Mouse (Mus musculus): Measurements from ENCODE around the gene Eef1a1. TPM values are rescaled to one million over a fixed set of nuclear protein-coding genes. Genes with fewer than 3 reads are reported as not detected.
"Not testable (repeated sequence)": the region's sequence is repeated elsewhere in the genome, so short reads cannot be mapped to it uniquely, and the experiment has no call there.

The Eef1a1 gene
- polyA plus RNA-seq, 1 experiment, result 17,695 TPM

DNA sequence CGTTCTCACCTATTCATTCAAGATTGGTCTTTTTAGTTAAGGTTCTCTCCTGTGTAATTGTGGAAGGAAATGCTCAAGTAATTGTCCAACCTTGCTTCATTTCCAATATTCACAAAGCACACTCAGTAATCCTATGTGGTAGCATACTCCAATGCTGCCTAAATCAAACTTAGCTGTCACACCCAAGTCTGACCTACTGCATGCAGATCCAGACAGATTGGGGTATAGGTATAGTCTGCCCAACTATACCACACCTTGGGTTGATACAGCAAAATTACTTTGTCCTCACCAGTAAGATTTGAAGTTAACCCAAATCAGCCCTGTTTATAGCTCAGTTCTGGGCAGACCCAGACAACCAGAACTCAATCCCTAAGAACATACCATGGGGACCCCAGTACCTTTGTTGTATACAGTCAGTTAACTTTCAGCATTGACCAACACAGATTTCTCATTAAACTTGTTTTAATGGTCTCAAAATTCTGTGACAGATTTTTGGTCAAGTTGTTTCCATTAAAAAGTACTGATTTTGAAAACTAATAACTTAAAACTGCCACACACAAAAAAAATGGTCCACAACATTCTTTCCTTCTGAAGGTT lies 10.8 kb downstream of the Eef1a1 start:
- peak; percentile 42 for TF ChIP-seq POLR2A (IDR thresholded peaks at IDR 0.05; ENCODE audit: low read depth, low read length)
- H3K4me3 ChIP-seq (ENCODE audit: insufficient read depth, low read length), result peak overlapping the region; percentile 41
- not testable (repeated sequence) for H3K27ac ChIP-seq (ENCODE audit: insufficient read depth, low read length); H3K4me1 ChIP-seq (ENCODE audit: control insufficient read depth, insufficient read depth, low read length)

- Histone ChIP-seq H3K27ac (ENCODE audit: insufficient read depth, low read length) (0 out of 2 replicates have a peak overlapping the region, but pooled peaks have one; percentile 7), H3K4me3 (ENCODE audit: insufficient read depth, low read length) (no peak overlapping the region), H3K4me1 (ENCODE audit: control insufficient read depth, insufficient read depth, low read length) (no peaks in the 10 kb centered on the region)
- TF ChIP-seq CTCF (IDR thresholded peaks at IDR 0.05; ENCODE audit: borderline replicate concordance, insufficient read depth, low read length) (no peak), POLR2A (IDR thresholded peaks at IDR 0.05; ENCODE audit: low read depth, low read length) (0 out of 2 replicates have a peak, but pooled peaks have one; percentile 43)
These were observed 11.9 kb downstream of the Eef1a1 start for GRCm38 (mm10) chr9:78477021-78477551.

DNA sequence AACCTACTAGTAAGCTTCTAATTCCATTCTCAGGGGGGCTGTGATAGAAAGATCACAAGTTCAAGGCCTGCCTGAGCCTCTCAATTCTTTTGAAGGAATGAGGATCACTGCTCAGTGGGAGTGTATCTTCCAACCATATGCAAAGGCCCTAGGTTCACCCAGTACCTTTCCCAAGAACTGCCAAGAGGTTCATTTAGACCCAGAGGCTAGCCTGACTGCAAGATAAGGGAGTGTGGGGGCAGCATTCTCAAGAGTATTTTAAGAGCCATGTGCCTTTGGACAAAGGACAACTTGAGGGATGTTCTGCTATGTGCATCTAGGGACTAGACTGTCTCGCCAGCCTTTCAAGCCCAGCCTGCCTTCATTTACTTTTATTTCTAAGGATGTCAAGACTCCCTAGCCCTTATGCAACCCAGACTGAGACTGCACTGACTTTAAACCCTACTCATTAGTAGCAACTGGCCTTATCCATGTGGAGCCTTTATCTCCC lies 12.4 kb downstream of the Eef1a1 start:
- H3K27ac ChIP-seq (ENCODE audit: insufficient read depth, low read length), result 0 out of 2 replicates have a peak overlapping the region, but pooled peaks have one; percentile 14
- no peaks in the 10 kb centered on the region for H3K4me1 ChIP-seq (ENCODE audit: control insufficient read depth, insufficient read depth, low read length)
- no peak overlapping the region for H3K4me3 ChIP-seq (ENCODE audit: insufficient read depth, low read length)
- TF ChIP-seq CTCF (IDR thresholded peaks at IDR 0.05; ENCODE audit: borderline replicate concordance, insufficient read depth, low read length) (no peak), POLR2A (IDR thresholded peaks at IDR 0.05; ENCODE audit: low read depth, low read length) (peak; percentile 74)

DNA sequence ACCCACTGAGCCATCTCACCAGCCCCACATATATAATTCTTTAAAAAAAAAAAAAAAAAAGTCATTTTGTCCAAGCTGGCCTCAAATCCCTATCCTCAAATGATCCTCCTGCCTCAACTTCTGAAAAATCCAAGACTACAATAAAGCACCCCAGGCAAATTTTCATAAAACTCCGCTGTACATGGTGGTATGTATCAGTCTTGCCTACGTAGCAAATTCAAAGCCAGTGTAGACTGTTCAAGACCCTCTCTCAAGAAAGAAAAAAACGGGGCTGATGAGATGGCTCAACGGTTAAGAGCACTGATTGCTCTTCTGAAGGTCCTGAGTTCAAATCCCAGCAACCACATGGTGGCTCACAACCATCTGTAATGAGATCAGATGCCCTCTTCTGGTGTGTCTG lies 13.1 kb downstream of the Eef1a1 start:
- H3K27ac ChIP-seq (ENCODE audit: insufficient read depth, low read length), result no peak overlapping the region
- H3K4me3 ChIP-seq (ENCODE audit: insufficient read depth, low read length), result no peak overlapping the region

DNA sequence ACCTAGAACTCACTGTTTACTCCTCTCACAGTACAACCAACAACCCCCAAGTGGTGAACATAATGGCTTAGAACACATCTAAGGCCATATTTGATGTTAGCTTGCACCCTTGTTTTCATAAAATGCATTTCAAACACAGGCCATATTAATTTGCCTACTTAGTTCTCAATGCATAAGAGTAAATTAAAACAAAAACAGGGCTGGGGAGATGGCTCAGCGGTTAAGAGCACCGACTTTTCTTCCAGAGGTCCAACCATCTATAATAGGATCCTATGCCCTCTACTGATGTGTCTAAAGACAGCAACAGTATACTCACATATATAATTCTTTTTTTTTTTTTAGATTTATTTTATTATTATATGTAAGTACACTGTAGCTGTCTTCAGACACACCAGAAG lies 13.6 kb downstream of the Eef1a1 start:
- Histone ChIP-seq H3K27ac (ENCODE audit: insufficient read depth, low read length) (no peak overlapping the region), H3K4me1 (ENCODE audit: control insufficient read depth, insufficient read depth, low read length) (no peaks in the 10 kb centered on the region), H3K4me3 (ENCODE audit: insufficient read depth, low read length) (no peak overlapping the region)
- TF ChIP-seq CTCF (IDR thresholded peaks at IDR 0.05; ENCODE audit: borderline replicate concordance, insufficient read depth, low read length) (no peak), POLR2A (IDR thresholded peaks at IDR 0.05; ENCODE audit: low read depth, low read length) (no peak; the same call in 1 of the 2 replicates)

More for the DNA sequence above, 13.1 kb downstream of the Eef1a1 start:
- TF ChIP-seq POLR2A (IDR thresholded peaks at IDR 0.05; ENCODE audit: low read depth, low read length) (no peak), CTCF (IDR thresholded peaks at IDR 0.05; ENCODE audit: borderline replicate concordance, insufficient read depth, low read length) (no peak)
- H3K4me1 ChIP-seq (ENCODE audit: control insufficient read depth, insufficient read depth, low read length), result no peaks in the 10 kb centered on the region

- H3K27ac ChIP-seq (ENCODE audit: insufficient read depth, low read length), result no peak overlapping the region
- no peaks in the 10 kb centered on the region for H3K4me1 ChIP-seq (ENCODE audit: control insufficient read depth, insufficient read depth, low read length)
- TF ChIP-seq POLR2A (IDR thresholded peaks at IDR 0.05; ENCODE audit: low read depth, low read length), result no peak
- TF ChIP-seq CTCF (IDR thresholded peaks at IDR 0.05; ENCODE audit: borderline replicate concordance, insufficient read depth, low read length), result no peak
- no peak overlapping the region for H3K4me3 ChIP-seq (ENCODE audit: insufficient read depth, low read length)
These were observed 14.1 kb downstream of the Eef1a1 start for GRCm38 (mm10) chr9:78474771-78475382.

DNA sequence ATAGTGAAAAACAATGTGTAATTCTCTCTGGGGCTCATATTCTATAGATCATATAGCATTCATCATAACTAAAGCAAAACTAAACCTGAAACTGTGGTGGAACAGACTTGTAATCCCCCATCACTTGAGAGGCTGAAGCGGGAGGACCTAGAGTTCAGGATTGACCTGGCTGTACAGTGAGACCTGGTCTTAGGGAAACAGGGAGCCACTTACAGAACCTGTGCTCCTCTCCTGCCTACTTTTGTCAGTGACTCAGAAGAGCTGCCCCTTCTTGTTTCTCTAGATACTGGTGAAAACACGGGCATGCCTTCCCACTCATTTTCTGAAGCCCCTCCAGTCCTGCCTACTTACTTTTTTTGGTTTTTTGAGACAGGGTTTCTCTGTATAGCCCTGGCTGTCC lies 14.7 kb downstream of the Eef1a1 start:
- TF ChIP-seq POLR2A (IDR thresholded peaks at IDR 0.05; ENCODE audit: low read depth, low read length), result peak; percentile 24; the same call in 1 of the 2 replicates
- no peak for TF ChIP-seq CTCF (IDR thresholded peaks at IDR 0.05; ENCODE audit: borderline replicate concordance, insufficient read depth, low read length)
- no peak overlapping the region for H3K27ac ChIP-seq (ENCODE audit: insufficient read depth, low read length)

DNA sequence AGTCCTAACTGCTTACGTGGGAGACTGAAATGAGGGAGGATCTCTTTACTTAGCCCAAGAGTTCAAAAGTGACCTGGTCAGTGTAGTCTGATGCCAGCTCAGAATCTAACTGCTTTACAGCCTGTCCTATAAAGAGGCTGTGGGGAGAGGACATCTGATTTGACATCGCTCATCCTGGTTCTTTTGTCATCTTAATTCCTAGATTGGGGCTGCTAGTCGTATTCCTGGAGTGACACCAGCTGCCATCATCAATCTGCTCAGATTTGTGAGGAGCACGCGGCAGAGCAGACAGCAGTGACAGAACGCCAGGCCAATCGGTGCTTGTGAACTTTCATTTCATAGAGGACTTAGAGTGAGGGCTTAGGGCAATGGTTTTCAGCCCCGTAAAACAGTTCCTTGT lies 15.4 kb downstream of the Eef1a1 start:
- TF ChIP-seq POLR2A (IDR thresholded peaks at IDR 0.05; ENCODE audit: low read depth, low read length) (no peak), CTCF (IDR thresholded peaks at IDR 0.05; ENCODE audit: borderline replicate concordance, insufficient read depth, low read length) (no peak)
- H3K27ac ChIP-seq (ENCODE audit: insufficient read depth, low read length), result no peak overlapping the region
- H3K4me1 ChIP-seq (ENCODE audit: control insufficient read depth, insufficient read depth, low read length), result no peaks in the 10 kb centered on the region
- no peak overlapping the region for H3K4me3 ChIP-seq (ENCODE audit: insufficient read depth, low read length)

More for the DNA sequence above, 14.7 kb downstream of the Eef1a1 start:
- H3K4me1 ChIP-seq (ENCODE audit: control insufficient read depth, insufficient read depth, low read length), result no peaks in the 10 kb centered on the region
- no peak overlapping the region for H3K4me3 ChIP-seq (ENCODE audit: insufficient read depth, low read length)

GRCm38 (mm10) chr9:78465725-78466124 lies 23.2 kb downstream of the Eef1a1 start:
- Histone ChIP-seq H3K4me1 (ENCODE audit: control insufficient read depth, insufficient read depth, low read length) (no peaks in the 10 kb centered on the region), H3K27ac (ENCODE audit: insufficient read depth, low read length) (no peak overlapping the region), H3K4me3 (ENCODE audit: insufficient read depth, low read length) (no peak overlapping the region)
- TF ChIP-seq POLR2A (IDR thresholded peaks at IDR 0.05; ENCODE audit: low read depth, low read length) (no peak), CTCF (IDR thresholded peaks at IDR 0.05; ENCODE audit: borderline replicate concordance, insufficient read depth, low read length) (no peak)

- Histone ChIP-seq H3K4me1 (ENCODE audit: control insufficient read depth, insufficient read depth, low read length) (no peaks in the 10 kb centered on the region), H3K27ac (ENCODE audit: insufficient read depth, low read length) (no peak overlapping the region), H3K4me3 (ENCODE audit: insufficient read depth, low read length) (no peak overlapping the region)
- TF ChIP-seq CTCF (IDR thresholded peaks at IDR 0.05; ENCODE audit: borderline replicate concordance, insufficient read depth, low read length) (no peak), POLR2A (IDR thresholded peaks at IDR 0.05; ENCODE audit: low read depth, low read length) (no peak)
These were observed 25.6 kb downstream of the Eef1a1 start for GRCm38 (mm10) chr9:78463337-78463736.

Data from embryonic fibroblast, embryonic 13.5 days (primary cell).